Comparison of ENCODE assay signal across 8 mouse cellular contexts in genomic region chr7:6840860-6841259, GRCm38 (mm10).
DNase-seq lines count a peak whose midpoint lies in the region; ATAC-seq lines count a peak whose summit lies in the region.

No protein-coding gene starts in this region.

- DNase-seq in heart, postnatal 10 days: peak; percentile 47 to 58
- no peak for DNase-seq in heart, adult 11 months
- DNase-seq in right cerebral cortex, adult 18-20 months: peak; percentile 28
- DNase-seq in right cerebral cortex, postnatal 25 days: no peak
- DNase-seq in layer of hippocampus, postnatal 10 days (ENCODE audit: low spot score in 2 of 2): peak; percentile 55 to 57
- DNase-seq in testis, postnatal 14 days (ENCODE audit: low spot score): peak; percentile 20
- DNase-seq in thymus, postnatal 36 days: no peak

- intact Hi-C loops in heart, postnatal 10 days (cut with DNase I): no loop called here

- ATAC-seq in CD4-positive, CD25-positive, alpha-beta regulatory T cell, adult 4 months: no peak

Comparison
In these comparisons a context has a peak if more than half of its experiments do, and no peak if none do; other contexts are left out.
1. DNase-seq: peak in heart, postnatal 10 days (2 of 2), right cerebral cortex, adult 18-20 months (single experiment), layer of hippocampus, postnatal 10 days (2 of 2) and testis, postnatal 14 days (single experiment); none in heart, adult 11 months (single experiment), right cerebral cortex, postnatal 25 days (single experiment) and thymus, postnatal 36 days (0 of 2).